Mouse (Mus musculus) forebrain, embryonic 14.5 days (tissue): Measurements from ENCODE around the gene Wnt2. TPM values are rescaled to one million over a fixed set of nuclear protein-coding genes. Genes with fewer than 3 reads are reported as not detected.

ENCODE experiments used
- ATAC-seq: fragments of 200-750 bp; cut with Nextera tagmentation; 2 replicates; pipeline ENCODE4 v1.8.0; 2017; ENCODE audit warnings: mild to moderate bottlenecking, moderate library complexity
- DNase-seq: peaks from one replicate; pipeline ENCODE4 v3.0.0-alpha.2; 2015; ENCODE audit warnings: low spot score
- H3K27ac ChIP-seq: fragments of 300-500 bp; sonication (generic); 2 replicates; pipeline ENCODE4 v1.5.1; 2014; ENCODE audit warnings: low read depth, mild to moderate bottlenecking, control low read depth, low read length, moderate library complexity
- H3K27me3 ChIP-seq: fragments of 300-500 bp; sonication (generic); replicated peaks from 2 replicates; pipeline ENCODE4 v1.6.1; 2014; ENCODE audit warnings: low read length, control low read depth, mixed read lengths; ENCODE audit not compliant: control insufficient read depth, insufficient read depth
- H3K36me3 ChIP-seq: fragments of 300-500 bp; sonication (generic); 2 replicates; pipeline ENCODE4 v1.6.1; 2014; ENCODE audit warnings: low read length, control low read depth; ENCODE audit not compliant: control insufficient read depth, insufficient read depth
- H3K4me1 ChIP-seq: fragments of 300-500 bp; sonication (generic); 2 replicates; pipeline ENCODE4 v1.6.1; 2014; ENCODE audit warnings: antibody characterized with exemption, low read length, control low read depth; ENCODE audit not compliant: control insufficient read depth, insufficient read depth
- H3K4me2 ChIP-seq: fragments of 300-500 bp; sonication (generic); 2 replicates; pipeline ENCODE4 v1.6.1; 2014; ENCODE audit warnings: mild to moderate bottlenecking, control low read depth, low read length
- H3K4me3 ChIP-seq: fragments of 300-500 bp; sonication (generic); 2 replicates; pipeline ENCODE4 v1.5.1; 2014; ENCODE audit warnings: low read depth, low read length, control low read depth
- H3K9ac ChIP-seq: fragments of 300-500 bp; sonication (generic); 2 replicates; pipeline ENCODE4 v1.6.1; 2014; ENCODE audit warnings: mild to moderate bottlenecking, low read length, control low read depth, moderate library complexity
- H3K9me3 ChIP-seq: fragments of 300-500 bp; sonication (generic); replicated peaks from 2 replicates; pipeline ENCODE4 v1.6.1; 2016; ENCODE audit warnings: low read length, control low read depth, mixed read lengths; ENCODE audit not compliant: control insufficient read depth
- WGBS: fragments of 180-500 bp; shearing (Covaris S2); extraction: QIAGEN DNeasy Blood & Tissue Kit; methylation state at CpG from one replicate; pipeline ENCODE4 v1.1.7; 2014; 5-methylcytosine and 5-hydroxymethylcytosine counted together
- polyA plus RNA-seq: library from polyadenylated mRNA; unstranded; fragments of >200 nt; fragmentation: Nextera tagmentation; extraction: Ambion mirVana; gene quantifications from 2 replicates; pipeline ENCODE4 v1.2.1, GENCODE M21; 2014

The Wnt2 gene
- polyA plus RNA-seq, 1 experiment from 2014 or later = not detected

DNA sequence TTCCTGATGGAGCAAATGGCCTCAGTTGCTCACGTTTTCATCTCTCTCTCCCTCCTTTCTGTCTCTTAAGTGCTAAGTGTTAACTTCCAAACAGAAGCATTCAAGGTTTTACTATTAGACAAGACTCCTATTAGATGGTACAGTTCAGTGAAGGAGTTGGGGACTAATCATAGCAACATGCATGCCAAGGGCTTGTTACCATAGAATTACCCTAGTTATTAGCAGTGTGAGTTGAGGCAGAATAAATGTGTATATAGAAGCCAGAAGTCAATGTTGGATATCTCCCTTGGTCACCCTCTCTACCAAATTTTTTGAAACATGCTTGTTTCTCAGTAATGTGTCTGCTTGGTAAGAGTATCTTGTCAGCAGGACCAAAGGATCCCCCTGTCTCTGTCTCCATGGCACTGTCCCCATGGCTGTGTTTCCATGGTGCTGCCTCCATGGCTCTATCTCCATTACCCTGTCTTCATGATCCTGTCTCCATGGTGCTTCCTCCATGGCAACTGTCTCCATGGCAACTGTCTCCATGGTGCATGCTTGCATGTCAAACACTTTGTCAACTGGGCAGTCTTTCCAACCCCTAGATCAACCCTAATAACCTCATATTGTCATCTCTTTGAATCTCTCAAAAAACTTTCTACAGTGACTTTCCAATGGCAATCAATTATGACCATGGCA, 61.8 kb downstream of the Wnt2 start:
- H3K36me3 ChIP-seq = no peaks in the 10 kb centered on the region
- 75% methylated on average over 1 of the region's 1 CpGs for WGBS
- DNase-seq (peak; percentile 48), ATAC-seq (peak; percentile 72; the same call in 1 of the 2 replicates)
- H3K4me1 ChIP-seq = no peaks in the 10 kb centered on the region
- H3K27me3 ChIP-seq = no peaks in the 10 kb centered on the region
- H3K4me3 ChIP-seq = no peak overlapping the region
- no peak overlapping the region for H3K4me2 ChIP-seq
- no peak overlapping the region for H3K27ac ChIP-seq
- H3K9ac ChIP-seq = no peak overlapping the region
- no peaks in the 10 kb centered on the region for H3K9me3 ChIP-seq

DNA sequence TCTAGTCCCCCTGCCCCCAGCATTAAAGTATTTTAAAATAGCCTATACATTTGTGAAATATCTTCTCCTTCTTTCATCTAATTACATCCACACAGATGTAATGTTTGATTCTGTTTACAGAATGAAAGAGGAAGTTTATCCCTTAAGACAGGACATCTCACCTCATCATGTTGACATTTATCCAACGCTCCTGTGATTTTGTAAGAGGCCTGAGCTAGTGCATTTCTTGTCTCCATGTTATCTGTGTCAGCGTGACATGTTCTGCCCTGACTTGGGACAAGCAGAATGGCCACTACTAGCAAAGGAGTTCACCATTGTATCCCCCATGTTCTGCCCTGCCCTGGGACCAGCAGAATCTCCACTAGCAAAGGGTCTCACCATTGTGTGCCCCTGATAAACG, 66.9 kb downstream of the Wnt2 start:
- Histone ChIP-seq H3K4me1 (no peaks in the 10 kb centered on the region), H3K9me3 (no peaks in the 10 kb centered on the region), H3K36me3 (no peaks in the 10 kb centered on the region), H3K9ac (no peak overlapping the region), H3K27me3 (no peaks in the 10 kb centered on the region), H3K4me3 (no peak overlapping the region), H3K27ac (no peak overlapping the region), H3K4me2 (no peak overlapping the region)
- DNase-seq = no peak
- ATAC-seq = no peak
- WGBS = 66% methylated on average over 3 of the region's 3 CpGs

DNA sequence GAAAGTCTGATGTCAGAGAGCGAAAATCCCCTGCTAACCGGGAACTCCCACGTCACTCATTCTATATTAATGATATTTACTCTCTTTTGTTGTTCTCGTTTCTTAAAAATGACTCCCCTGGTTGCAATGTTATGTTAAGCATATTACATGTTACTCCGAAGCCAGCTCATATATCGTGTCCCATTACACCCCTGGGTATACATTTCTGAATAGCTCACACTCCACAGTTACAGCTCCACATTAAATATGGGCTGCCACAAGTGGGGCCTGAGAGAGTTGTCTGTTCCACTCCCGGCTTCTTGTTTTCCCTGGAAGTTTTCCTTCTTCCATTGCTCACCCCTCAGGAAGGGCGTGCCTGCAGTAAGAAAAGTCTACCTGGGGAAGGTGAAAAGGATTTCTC, 78.6 kb downstream of the Wnt2 start:
- no peak for ATAC-seq

DNA sequence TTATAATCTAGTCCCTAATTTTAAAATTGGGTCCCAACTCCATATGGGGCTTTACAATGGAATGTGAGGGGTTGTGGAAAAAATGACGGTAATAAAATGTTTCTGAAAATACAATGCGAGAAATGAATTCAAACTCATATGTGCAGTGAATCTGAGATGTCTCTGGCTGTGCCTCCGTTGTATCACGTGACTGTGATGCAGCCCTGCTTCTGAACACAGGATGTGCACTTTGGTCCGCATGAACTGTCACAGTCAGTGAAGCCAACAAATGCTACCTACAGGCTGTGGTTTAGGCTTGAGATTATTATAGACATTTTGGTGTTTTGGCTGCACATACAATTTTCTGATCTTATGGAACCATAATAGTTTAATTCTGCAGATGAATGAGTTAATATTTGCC, 81.3 kb downstream of the Wnt2 start:
- no peaks in the 10 kb centered on the region for H3K4me1 ChIP-seq
- no peak for DNase-seq
- H3K27ac ChIP-seq = no peak overlapping the region
- no peaks in the 10 kb centered on the region for H3K9me3 ChIP-seq
- H3K36me3 ChIP-seq = no peaks in the 10 kb centered on the region
- no peaks in the 10 kb centered on the region for H3K27me3 ChIP-seq
- ATAC-seq = no peak
- WGBS = 89% methylated on average over 5 of the region's 5 CpGs
- no peak overlapping the region for H3K4me3 ChIP-seq
- no peak overlapping the region for H3K4me2 ChIP-seq
- H3K9ac ChIP-seq = no peak overlapping the region

More for the DNA sequence above, 78.6 kb downstream of the Wnt2 start:
- Histone ChIP-seq H3K36me3 (no peaks in the 10 kb centered on the region), H3K27ac (no peak overlapping the region), H3K4me2 (no peak overlapping the region), H3K4me3 (no peak overlapping the region), H3K9me3 (no peaks in the 10 kb centered on the region), H3K27me3 (no peaks in the 10 kb centered on the region), H3K4me1 (no peaks in the 10 kb centered on the region), H3K9ac (no peak overlapping the region)
- no peak for DNase-seq
- 89% methylated on average over 8 of the region's 8 CpGs for WGBS

DNA sequence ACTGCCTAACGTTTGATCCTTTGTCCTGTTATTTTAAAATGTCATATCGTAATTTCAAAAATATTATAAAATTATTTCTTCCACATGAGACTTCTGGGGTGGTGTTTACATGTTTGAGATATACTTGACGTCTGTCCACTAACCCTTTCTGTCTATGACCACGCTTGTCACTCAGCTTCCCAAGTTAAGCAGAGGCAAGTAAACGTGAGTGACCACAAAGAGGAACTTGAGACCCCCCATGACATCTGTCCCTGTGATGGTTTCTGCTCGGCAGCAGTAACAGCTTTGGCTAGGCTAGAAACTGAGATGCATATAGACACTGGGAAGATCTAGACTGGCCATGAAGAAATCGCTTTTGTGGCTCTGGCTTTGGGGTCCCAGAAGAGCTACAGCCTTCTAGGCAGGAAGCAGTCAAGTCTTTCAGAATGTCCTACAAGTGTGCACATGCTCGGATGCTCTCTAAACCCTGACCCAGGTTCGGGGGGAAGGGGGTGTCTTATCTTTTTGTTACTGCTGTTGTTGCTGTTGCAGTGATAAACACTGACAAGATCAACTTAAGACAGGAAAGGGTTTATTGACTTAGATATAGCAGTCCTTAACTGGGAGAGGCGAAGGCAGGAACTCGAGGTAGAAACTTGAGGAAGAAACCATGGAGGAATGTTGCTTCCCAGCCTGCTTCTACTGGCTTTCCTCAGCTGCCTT, 83.1 kb downstream of the Wnt2 start:
- H3K4me2 ChIP-seq = no peak overlapping the region
- WGBS = 85% methylated on average over 11 of the region's 11 CpGs

DNA sequence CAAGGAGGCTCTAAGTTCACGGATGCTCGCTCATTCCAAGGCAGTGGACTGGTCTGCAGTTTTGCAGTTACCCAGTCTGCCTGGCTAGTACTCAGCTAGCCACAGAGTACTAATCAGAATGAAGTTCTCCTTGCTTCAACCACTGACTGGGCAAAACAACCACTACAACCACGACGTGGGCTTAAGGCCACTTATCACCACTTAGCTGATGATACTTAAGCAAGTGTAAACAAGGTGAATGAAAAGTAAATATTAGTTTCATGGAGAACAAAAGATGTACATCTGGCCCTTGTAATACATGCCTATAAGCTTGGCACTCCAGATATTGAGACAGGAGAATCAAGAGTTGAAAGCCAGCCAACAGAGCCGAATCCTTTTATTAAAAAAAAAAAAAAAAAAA, 83.9 kb downstream of the Wnt2 start:
- Histone ChIP-seq H3K27me3 (no peaks in the 10 kb centered on the region), H3K27ac (no peak overlapping the region)
- no peak for ATAC-seq

More for the DNA sequence above, 83.1 kb downstream of the Wnt2 start:
- H3K27ac ChIP-seq = no peak overlapping the region
- no peaks in the 10 kb centered on the region for H3K4me1 ChIP-seq
- ATAC-seq (no peak), DNase-seq (no peak)
- H3K4me3 ChIP-seq = no peak overlapping the region
- no peaks in the 10 kb centered on the region for H3K9me3 ChIP-seq
- H3K36me3 ChIP-seq = peaks cover 6% of the 10 kb centered on the region
- no peaks in the 10 kb centered on the region for H3K27me3 ChIP-seq
- no peak overlapping the region for H3K9ac ChIP-seq

DNA sequence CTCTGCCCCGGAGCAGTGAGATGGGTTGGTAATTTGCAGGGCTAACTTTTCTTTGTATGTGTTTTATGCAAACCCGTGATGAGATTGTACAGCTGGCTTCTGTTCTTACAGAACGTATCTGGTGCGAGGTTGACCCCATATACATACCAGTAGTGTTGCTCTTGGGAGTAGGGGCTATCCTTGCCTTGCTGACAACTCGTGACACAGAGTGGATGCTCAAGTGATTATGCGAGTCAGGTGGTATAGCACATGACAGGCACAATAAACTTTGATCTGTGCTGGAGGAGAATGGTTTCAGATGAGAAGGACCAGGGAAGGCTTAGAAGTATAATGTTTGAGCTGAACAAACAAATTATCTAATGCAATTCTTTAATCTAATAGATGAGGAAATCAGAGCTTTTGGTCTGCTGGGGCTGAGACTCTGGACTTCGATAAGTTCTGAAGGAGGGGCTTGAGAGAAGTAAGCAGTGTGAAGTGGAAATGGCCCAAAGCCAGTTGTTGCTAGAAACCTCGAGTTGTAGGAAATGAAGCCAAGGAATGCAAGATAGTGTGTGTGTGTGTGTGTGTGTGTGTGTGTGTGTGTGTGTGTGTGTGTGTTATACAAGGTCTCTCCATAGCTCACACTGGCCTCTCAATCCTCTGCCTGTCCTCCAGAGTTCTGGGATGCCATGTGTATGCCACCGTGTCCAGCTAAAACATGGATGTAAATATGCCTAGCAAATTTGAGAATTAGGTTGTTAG, 86.3 kb downstream of the Wnt2 start:
- Histone ChIP-seq H3K4me3 (no peak overlapping the region), H3K4me2 (no peak overlapping the region), H3K4me1 (no peaks in the 10 kb centered on the region), H3K9me3 (no peaks in the 10 kb centered on the region), H3K27me3 (no peaks in the 10 kb centered on the region), H3K27ac (no peak overlapping the region), H3K9ac (no peak overlapping the region), H3K36me3 (peaks cover 15% of the 10 kb centered on the region)
- WGBS = 84% methylated on average over 9 of the region's 9 CpGs
- ATAC-seq (no peak), DNase-seq (no peak)

More for the DNA sequence above, 83.9 kb downstream of the Wnt2 start:
- Histone ChIP-seq H3K36me3 (peaks cover 6% of the 10 kb centered on the region), H3K4me1 (no peaks in the 10 kb centered on the region), H3K9ac (no peak overlapping the region), H3K4me3 (no peak overlapping the region), H3K9me3 (no peaks in the 10 kb centered on the region), H3K4me2 (no peak overlapping the region)
- WGBS = 77% methylated on average over 5 of the region's 5 CpGs
- no peak for DNase-seq

DNA sequence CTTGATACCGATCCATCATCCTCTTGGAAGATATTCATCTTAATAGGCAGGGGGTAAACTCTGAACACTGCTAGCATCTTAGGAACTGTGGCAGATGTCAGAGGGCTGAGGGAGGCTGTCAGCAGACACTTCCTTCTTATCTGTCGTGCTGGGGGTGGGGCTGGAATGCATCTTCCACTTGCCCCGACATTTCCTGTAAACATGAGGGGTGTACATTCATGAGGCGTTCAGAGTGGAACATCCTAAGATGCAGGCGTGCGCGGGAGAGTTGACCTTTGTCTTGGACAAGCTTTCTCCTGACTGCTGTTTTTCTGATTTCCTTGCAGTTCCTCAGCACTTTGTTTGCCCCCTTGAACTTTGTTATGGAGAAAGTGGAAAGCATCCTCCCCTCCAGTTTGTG, 88.0 kb downstream of the Wnt2 start:
- DNase-seq = no peak
- H3K4me1 ChIP-seq = no peaks in the 10 kb centered on the region
- no peak overlapping the region for H3K4me2 ChIP-seq
- no peak overlapping the region for H3K4me3 ChIP-seq
- peaks cover 18% of the 10 kb centered on the region for H3K36me3 ChIP-seq
- no peak overlapping the region for H3K9ac ChIP-seq
- H3K27me3 ChIP-seq = no peaks in the 10 kb centered on the region
- no peak overlapping the region for H3K27ac ChIP-seq
- ATAC-seq = no peak
- WGBS = 78% methylated on average over 7 of the region's 7 CpGs
- H3K9me3 ChIP-seq = no peaks in the 10 kb centered on the region

DNA sequence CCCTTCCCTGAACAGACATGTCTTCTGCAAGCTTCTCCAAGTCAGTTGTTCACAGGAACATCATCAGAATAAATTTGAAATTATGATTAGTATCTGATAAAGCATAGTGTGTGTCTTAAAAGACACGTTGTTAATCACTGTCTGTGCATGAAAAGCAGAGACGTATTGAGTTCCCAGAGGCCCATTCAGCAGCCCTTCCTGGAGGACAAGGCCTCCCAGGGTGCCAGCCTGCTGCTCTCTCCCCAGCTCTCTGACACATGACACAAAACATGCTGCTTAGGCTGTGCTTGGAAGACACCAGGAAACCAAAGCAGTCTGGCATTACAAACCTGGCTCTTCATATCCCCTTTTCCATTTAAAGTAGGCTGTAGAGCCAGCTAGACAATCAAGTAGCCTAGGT, 88.5 kb downstream of the Wnt2 start:
- no peak for DNase-seq
- Histone ChIP-seq H3K4me1 (no peaks in the 10 kb centered on the region), H3K4me3 (no peak overlapping the region), H3K36me3 (peaks cover 18% of the 10 kb centered on the region), H3K27me3 (no peaks in the 10 kb centered on the region), H3K9me3 (no peaks in the 10 kb centered on the region), H3K4me2 (no peak overlapping the region), H3K9ac (no peak overlapping the region), H3K27ac (no peak overlapping the region)
- WGBS = 50% methylated on average over 2 of the region's 2 CpGs
- 0 out of 2 replicates have a peak, but pooled peaks have one; percentile 27 for ATAC-seq
